Mouse (Mus musculus): ENCODE measurements around the gene Hif3a. TPM values are rescaled to one million over a fixed set of nuclear protein-coding genes. Genes with fewer than 3 reads are reported as not detected.

Gene Hif3a
- 13.2 and 22.6 TPM in 2 replicates for polyA plus RNA-seq (2012; rRNA removed)

DNA sequence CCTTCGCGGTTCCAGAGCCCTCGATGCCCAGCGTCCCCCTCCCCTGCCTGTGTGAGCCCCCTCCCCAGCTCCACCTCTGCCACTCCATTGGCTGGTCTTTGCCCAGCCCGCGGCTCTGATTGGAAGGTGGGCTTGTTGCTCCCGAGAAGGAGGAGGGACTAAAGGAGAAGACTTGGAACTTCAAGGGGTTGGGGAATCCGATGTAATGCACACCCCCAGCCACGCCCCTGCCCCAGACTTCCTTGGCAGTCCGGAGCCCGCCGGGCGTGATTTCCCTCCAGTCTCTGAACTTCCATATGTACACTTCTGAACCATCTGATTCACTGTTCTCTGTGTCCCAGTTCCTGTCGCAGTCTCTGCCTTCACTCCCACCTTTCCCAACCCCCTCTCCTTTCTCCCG lies at the start of gene Hif3a:
TSS of gene Hif3a (minus strand) at position 39 of the 400 bp plus-strand sequence.

DNA sequence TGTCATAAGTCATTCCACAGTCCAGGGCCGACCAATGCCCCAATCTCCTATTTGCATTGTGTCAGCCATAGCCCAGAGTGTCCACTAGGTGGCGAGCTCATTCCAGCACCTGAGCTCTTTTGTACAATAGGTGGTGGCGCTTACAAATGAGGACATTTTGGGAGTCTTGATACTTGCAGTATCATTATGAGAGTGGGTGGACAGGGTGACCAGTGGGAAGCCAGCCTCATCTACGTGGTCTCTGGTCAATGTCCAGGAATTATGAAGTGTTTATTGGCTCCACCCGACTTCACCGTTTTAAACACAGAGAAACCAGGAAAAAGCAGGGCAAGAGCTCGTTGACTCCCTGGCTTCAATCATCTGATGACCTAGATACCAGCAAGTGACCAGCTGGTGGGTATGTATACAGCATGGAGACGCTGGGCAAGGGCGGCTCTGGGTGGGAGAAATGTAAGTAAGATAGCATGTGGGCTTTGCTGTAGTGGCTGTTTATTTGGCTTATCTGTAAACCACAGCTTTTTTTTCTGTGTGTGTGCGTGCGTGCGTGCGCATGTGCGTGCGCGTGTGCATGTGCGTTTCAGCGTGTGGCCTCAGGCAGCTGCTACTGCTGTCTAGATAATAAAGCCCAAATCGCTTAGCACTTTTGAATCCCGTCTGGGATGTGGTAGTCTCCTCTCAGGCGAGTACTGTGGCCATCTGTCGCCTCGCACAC lies 11.8 kb upstream of the Hif3a start, which contains the start of gene Psg16:
TSS of gene Psg16 (plus strand) at position 137 of the 712 bp plus-strand sequence.

DNA sequence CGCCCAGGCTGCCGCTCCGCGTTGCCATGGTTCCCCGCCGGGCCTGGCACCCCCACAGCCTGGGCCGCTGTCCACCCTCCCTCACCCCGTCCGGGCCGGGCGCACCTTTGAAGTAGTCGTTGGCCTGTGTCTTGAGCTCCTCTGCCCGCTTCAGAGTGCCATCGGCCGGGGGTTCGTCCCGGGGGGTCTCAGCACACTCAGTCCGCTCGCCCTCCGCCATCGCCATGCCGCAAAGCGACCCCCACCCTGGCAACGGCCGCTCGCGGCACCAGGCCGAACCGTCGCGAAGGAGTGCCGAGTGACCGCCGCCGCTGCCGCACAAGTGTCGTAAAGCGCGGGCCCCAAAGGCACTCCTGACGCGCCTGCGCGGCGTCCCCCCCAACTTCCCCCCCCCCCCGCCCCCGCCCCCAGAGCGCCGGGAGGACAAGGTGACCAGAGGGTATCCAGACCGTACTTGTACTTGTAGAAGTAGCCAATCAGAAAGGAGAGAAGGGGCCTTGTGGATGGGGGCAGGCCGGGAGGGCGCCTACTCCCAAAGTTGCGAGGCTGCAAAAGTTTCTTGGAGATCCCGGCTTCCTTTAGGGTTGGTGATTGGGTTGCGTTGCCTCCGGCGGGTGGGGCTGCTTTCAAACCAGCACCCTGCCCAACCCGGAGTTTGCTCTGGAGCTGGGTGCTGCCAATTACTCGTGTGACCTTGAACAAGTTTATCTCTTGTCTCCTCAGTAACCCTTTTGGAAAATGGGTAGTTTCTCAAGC lies 34.5 kb downstream of the Hif3a start, which contains the start of gene Ppp5c:
TSS of gene Ppp5c (minus strand) at position 337 of the 756 bp plus-strand sequence.

DNA sequence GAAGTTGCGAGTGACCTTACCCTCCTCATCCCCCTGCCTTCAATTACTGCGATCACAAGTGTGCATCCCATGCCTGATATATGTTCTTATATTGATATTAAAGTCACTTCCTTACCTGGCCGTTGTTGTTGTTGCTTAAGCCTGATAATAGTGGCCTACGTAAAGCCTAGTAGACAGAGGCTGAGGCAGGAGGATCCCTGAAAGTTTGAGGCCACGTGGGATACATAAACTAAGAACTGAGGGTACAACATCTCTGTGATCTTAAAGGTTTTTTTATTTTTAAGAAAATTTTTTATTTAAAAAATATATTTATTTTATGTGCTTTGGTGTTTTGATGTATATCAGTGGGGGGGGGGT lies 69.8 kb downstream of the Hif3a start, which contains the start of gene Ccdc8:
TSS of gene Ccdc8 (plus strand) at position 258 of the 357 bp plus-strand sequence.

DNA sequence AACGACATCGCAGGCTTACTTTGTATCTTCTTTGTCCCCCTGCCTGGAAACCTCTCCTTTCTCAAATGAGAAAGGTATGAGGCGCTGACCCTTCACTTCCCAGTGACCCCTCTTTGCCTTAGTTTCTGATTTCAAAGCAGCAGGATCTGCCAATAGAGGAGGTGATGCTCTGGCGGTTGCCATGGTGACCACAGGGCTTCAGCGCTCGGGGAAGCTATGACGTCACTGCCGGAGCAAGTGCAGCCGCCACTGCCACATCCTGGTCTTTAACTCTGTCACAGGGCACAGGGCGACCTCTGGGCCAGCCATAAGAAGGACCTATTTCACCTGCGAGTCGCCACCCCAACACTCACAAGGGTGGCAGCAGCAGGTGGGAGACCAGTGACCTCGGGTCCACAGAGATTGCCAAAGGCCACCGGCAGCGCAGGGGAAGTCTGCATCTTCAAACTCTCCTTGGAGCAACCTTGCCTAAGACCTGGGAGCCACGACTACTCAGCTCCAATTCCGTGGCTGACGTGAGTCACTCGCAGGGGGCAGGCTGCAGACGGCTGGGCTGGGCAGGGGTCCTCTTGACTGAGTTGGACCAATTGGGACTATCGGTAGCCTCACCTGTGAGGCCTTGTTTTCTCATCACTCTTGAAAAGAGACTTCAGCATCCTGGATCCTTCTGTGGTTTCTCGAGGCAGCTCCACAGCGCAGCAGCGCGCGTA lies 79.2 kb downstream of the Hif3a start, which contains the start of gene Gm42372:
TSS of gene Gm42372 (plus strand) at position 228 of the 710 bp plus-strand sequence.

Other genes with a start within 250 kb of the Hif3a start
- gene Strn4, start 246.5 kb downstream of the Hif3a start, polyA plus RNA-seq (2012; rRNA removed) = 30.6 and 36.3 TPM in 2 replicates
- gene Fkrp, start 245.7 kb downstream of the Hif3a start, polyA plus RNA-seq (2012; rRNA removed) = 7.4 and 7.5 TPM in 2 replicates
- 4.9 and 5.2 TPM in 2 replicates for gene Prkd2, start 219.5 kb downstream of the Hif3a start, polyA plus RNA-seq (2012; rRNA removed)
- 0.61 and 0.81 TPM in 2 replicates for gene Dact3, start 187.1 kb downstream of the Hif3a start, polyA plus RNA-seq (2012; rRNA removed)
- 0.50 and 0.61 TPM in 2 replicates for gene Gng8, start 170.6 kb downstream of the Hif3a start, polyA plus RNA-seq (2012; rRNA removed)
- gene Ptgir, start 155.9 kb downstream of the Hif3a start, polyA plus RNA-seq (2012; rRNA removed) = 1.1 and 1.4 TPM in 2 replicates
- gene Calm3, start 138.3 kb downstream of the Hif3a start, polyA plus RNA-seq (2012; rRNA removed) = 68.8 and 69.7 TPM in 2 replicates
- 0.03 and 0.04 TPM in 2 replicates for gene Pnmal2, start 117.7 kb downstream of the Hif3a start, polyA plus RNA-seq (2012; rRNA removed)
- 0.01 TPM in 2 replicates for gene Pnmal1, start 102.7 kb downstream of the Hif3a start, polyA plus RNA-seq (2012; rRNA removed)
- 0.01 TPM in 1 of 2 replicates, not detected in the other for gene Gm42372, start 79.3 kb downstream of the Hif3a start, polyA plus RNA-seq (2012; rRNA removed)
- gene Ccdc8, start 69.7 kb downstream of the Hif3a start, polyA plus RNA-seq (2012; rRNA removed) = 3.1 and 3.7 TPM in 2 replicates
- 44.4 and 50.5 TPM in 2 replicates for gene Ppp5c, start 34.5 kb downstream of the Hif3a start, polyA plus RNA-seq (2012; rRNA removed)
- gene Psg16, start 11.6 kb upstream of the Hif3a start, polyA plus RNA-seq (2012; rRNA removed) = 0.70 and 0.99 TPM in 2 replicates
- gene Ceacam3, start 87.9 kb upstream of the Hif3a start, polyA plus RNA-seq (2012; rRNA removed) = 0.01 and 0.03 TPM in 2 replicates
- gene Psg29, start 141.1 kb upstream of the Hif3a start, polyA plus RNA-seq (2012; rRNA removed) = not detected in 2 replicates